Mouse (Mus musculus) CH12.LX (cell line): ENCODE results near the gene Rhbdf2. TPM values are rescaled to one million over a fixed set of nuclear protein-coding genes. Genes with fewer than 3 reads are reported as not detected.

ENCODE experiments used
- DNase-seq: peaks from one replicate; pipeline ENCODE4 v3.0.0-alpha.2; 2013; ENCODE audit errors: extremely low read depth
- H3K27ac ChIP-seq: 2 replicates; pipeline ENCODE4 v1.5.1; 2012; ENCODE audit warnings: low read depth, mild to moderate bottlenecking, control low read depth, moderate library complexity; ENCODE audit not compliant: insufficient read depth
- H3K27me3 ChIP-seq: replicated peaks from 2 replicates; pipeline ENCODE3; 2012; ENCODE audit warnings: inconsistent platforms
- H3K36me3 ChIP-seq, 2 experiments: replicated peaks in 1 of 2; 2 replicates each; pipeline versions ENCODE3 to v1.6.1; 2012; ENCODE audit warnings: inconsistent platforms in 1 of 2, low read length in 1 of 2, mild to moderate bottlenecking in 1 of 2, mixed read lengths in 1 of 2, moderate library complexity in 1 of 2; ENCODE audit not compliant: control insufficient read depth in 1 of 2, insufficient read depth in 1 of 2
- H3K4me1 ChIP-seq, 2 experiments: 2 replicates each; pipeline ENCODE4 v1.6.1; 2012; ENCODE audit warnings: inconsistent platforms in 1 of 2, moderate library complexity in 1 of 2; ENCODE audit not compliant: insufficient read depth in 2 of 2, control insufficient read depth in 1 of 2
- H3K4me2 ChIP-seq: 2 replicates; pipeline ENCODE4 v1.6.1; 2012; ENCODE audit warnings: low read depth, mild to moderate bottlenecking, control low read depth; ENCODE audit not compliant: poor library complexity, insufficient read depth, severe bottlenecking
- H3K4me3 ChIP-seq, 3 experiments: fragments of 150-350 bp in 1 of 3; sonication (generic) in 1 of 3; replicated peaks in 1 of 3; 2 replicates each; pipeline versions ENCODE3 to v1.5.1; 2011 to 2012; ENCODE audit warnings: low read depth in 2 of 3, low read length in 2 of 3, mild to moderate bottlenecking in 2 of 3, moderate library complexity in 2 of 3, control low read depth in 1 of 3, improper control_type of control experiment in 1 of 3, inconsistent platforms in 1 of 3, mixed read lengths in 1 of 3; ENCODE audit not compliant: poor library complexity in 1 of 3
- H3K79me2 ChIP-seq: replicated peaks from 2 replicates; pipeline ENCODE4 v1.6.1; 2012; ENCODE audit warnings: mild to moderate bottlenecking, moderate library complexity; ENCODE audit not compliant: control insufficient read depth, poor library complexity, insufficient read depth, severe bottlenecking; ENCODE audit errors: extremely low read depth
- H3K9ac ChIP-seq: 2 replicates; pipeline ENCODE4 v1.6.1; 2012; ENCODE audit warnings: low read depth, mild to moderate bottlenecking, control low read depth, moderate library complexity; ENCODE audit not compliant: insufficient read depth
- H3K9me3 ChIP-seq: replicated peaks from 2 replicates; pipeline ENCODE3; 2012; ENCODE audit warnings: low read length, inconsistent platforms, mixed read lengths
- CHD1 ChIP-seq: IDR thresholded peaks from 2 replicates; pipeline ENCODE4 v1.6.1; 2012; ENCODE audit warnings: low read depth, low read length, improper control_type of control experiment, inconsistent platforms
- CHD2 ChIP-seq: IDR thresholded peaks from 2 replicates; pipeline ENCODE4 v1.6.1; 2011; ENCODE audit warnings: low read length, improper control_type of control experiment
- E2F4 ChIP-seq: IDR thresholded peaks from 2 replicates; pipeline ENCODE4 v1.6.1; 2011; ENCODE audit warnings: low read depth, low read length, improper control_type of control experiment; ENCODE audit not compliant: insufficient replicate concordance
- ELF1 ChIP-seq: IDR thresholded peaks from 2 replicates; pipeline ENCODE4 v1.6.1; 2014; ENCODE audit warnings: low read depth, mild to moderate bottlenecking, inconsistent platforms, low read length, improper control_type of control experiment
- EP300 ChIP-seq: IDR thresholded peaks from 2 replicates; pipeline ENCODE4 v1.6.1; 2011; ENCODE audit warnings: low read length, improper control_type of control experiment
- GABPA ChIP-seq: IDR thresholded peaks from 2 replicates; pipeline ENCODE4 v1.6.1; 2012; ENCODE audit warnings: low read depth, low read length, improper control_type of control experiment, inconsistent platforms; ENCODE audit not compliant: insufficient replicate concordance
- JUN ChIP-seq: IDR thresholded peaks from 2 replicates; pipeline ENCODE4 v1.6.1; 2011; ENCODE audit warnings: low read depth, mild to moderate bottlenecking, low read length, improper control_type of control experiment, moderate library complexity; ENCODE audit not compliant: insufficient read depth
- JUND ChIP-seq: conservative IDR thresholded peaks from 2 replicates; pipeline ENCODE4 v1.6.1; 2011; ENCODE audit warnings: low read depth, low read length, improper control_type of control experiment
- KAT2A ChIP-seq: IDR thresholded peaks from 2 replicates; pipeline ENCODE4 v1.6.1; 2012; ENCODE audit warnings: low read length, improper control_type of control experiment, inconsistent platforms; ENCODE audit not compliant: insufficient replicate concordance
- MAFK ChIP-seq: IDR thresholded peaks from 2 replicates; pipeline ENCODE4 v1.6.1; 2011; ENCODE audit warnings: low read length, improper control_type of control experiment; ENCODE audit not compliant: insufficient replicate concordance
- MAX ChIP-seq: IDR thresholded peaks from 2 replicates; pipeline ENCODE4 v1.6.1; 2011; ENCODE audit warnings: low read length, improper control_type of control experiment
- NRF1 ChIP-seq: IDR thresholded peaks from 2 replicates; pipeline ENCODE4 v1.6.1; 2014; ENCODE audit warnings: low read depth, mild to moderate bottlenecking, inconsistent platforms, low read length, improper control_type of control experiment, moderate library complexity
- RAD21 ChIP-seq: IDR thresholded peaks from 2 replicates; pipeline ENCODE4 v1.6.1; 2011; ENCODE audit warnings: low read depth, mild to moderate bottlenecking, low read length, improper control_type of control experiment, moderate library complexity
- RCOR1 ChIP-seq: conservative IDR thresholded peaks from 2 replicates; pipeline ENCODE4 v1.6.1; 2012; ENCODE audit warnings: low read depth, mild to moderate bottlenecking, inconsistent platforms, low read length, improper control_type of control experiment
- USF1 ChIP-seq: IDR thresholded peaks from 2 replicates; pipeline ENCODE4 v1.6.1; 2014; ENCODE audit warnings: low read depth, mild to moderate bottlenecking, inconsistent platforms, low read length, improper control_type of control experiment
- USF2 ChIP-seq: conservative IDR thresholded peaks from 2 replicates; pipeline ENCODE4 v1.6.1; 2011; ENCODE audit warnings: low read depth, low read length, improper control_type of control experiment
- ZC3H11A ChIP-seq: IDR thresholded peaks from 2 replicates; pipeline ENCODE4 v1.6.1; 2012; ENCODE audit warnings: low read depth, mild to moderate bottlenecking, inconsistent platforms, low read length, improper control_type of control experiment
- ZKSCAN1 ChIP-seq: IDR thresholded peaks from 2 replicates; pipeline ENCODE4 v1.6.1; 2012; ENCODE audit warnings: low read depth, inconsistent platforms, low read length, improper control_type of control experiment, borderline replicate concordance
- ZNF384 ChIP-seq: IDR thresholded peaks from 2 replicates; pipeline ENCODE4 v1.6.1; 2012; ENCODE audit warnings: low read depth, low read length, improper control_type of control experiment, inconsistent platforms
- dilution Hi-C: fragments of 300-500 bp; cut with MboI; formaldehyde crosslinking; loops from 2 replicates; pipeline ENCODE4 v1.14.3; 2020; ENCODE audit warnings: low sequenced_read_pairs; ENCODE audit not compliant: extremely low pct_unique_long_range_greater_than_20kb, extremely low pct_ligation_motif_present
- in situ Hi-C: fragments of 300-500 bp; cut with MboI; formaldehyde crosslinking; loops from 3 replicates; pipeline ENCODE4 v1.14.3; 2019; ENCODE audit warnings: low sequenced_read_pairs, low pct_ligation_motif_present, low pct_unique_long_range_greater_than_20kb, mixed read lengths
- polyA plus RNA-seq: library from polyadenylated mRNA; unstranded; fragments of >175 nt; gene quantifications from 2 replicates; pipeline ENCODE4 v1.2.1, GENCODE M21; 2012; ENCODE audit warnings: low read depth; ENCODE audit not compliant: insufficient read length
- total RNA-seq, 2 experiments: library from RNA; depleted of rRNA; stranded (reverse); fragments of 300-350 nt in 1 of 2; fragments of >200 nt in 1 of 2; gene quantifications; 2 replicates each; pipeline ENCODE4 v1.2.3; 2012 to 2014

Rhbdf2 gene
- total and polyA plus RNA-seq, 3 experiments, result 3.1 to 14.7 (median 12.1) TPM

- Histone ChIP-seq H3K27ac (no peak overlapping the region), H3K4me1 (peaks cover 3 to 24% of the 10 kb centered on the region in 2 experiments; a peak in 3 of 4 replicates), H3K9me3 (no peaks in the 10 kb centered on the region), H3K9ac (no peak overlapping the region), H3K36me3 (no peaks in the 10 kb centered on the region), H3K4me3 (no peak overlapping the region), H3K4me2 (no peak overlapping the region), H3K27me3 (peaks cover 69% of the 10 kb centered on the region), H3K79me2 (no peaks in the 10 kb centered on the region)
- in situ Hi-C loops, result loop anchor here (10.0 kb wide), 1 partner anchor 406 kb away; no protein-coding TSS in a partner anchor
- TF ChIP-seq RCOR1, result no peak
- no peak for TF ChIP-seq ZNF384
- TF ChIP-seq NRF1, result no peak
- TF ChIP-seq E2F4, result no peak
- TF ChIP-seq GABPA, result no peak
- no peak for TF ChIP-seq MAFK
- TF ChIP-seq JUN, result no peak
- no peak for TF ChIP-seq CHD2
- TF ChIP-seq USF1, result no peak
- no peak for TF ChIP-seq ELF1
- no peak for TF ChIP-seq JUND
- TF ChIP-seq KAT2A, result no peak
- no peak for TF ChIP-seq ZC3H11A
- no peak for TF ChIP-seq MAX
- TF ChIP-seq USF2, result no peak
- TF ChIP-seq RAD21, result no peak
- no peak for TF ChIP-seq ZKSCAN1
- DNase-seq, result no peak
- dilution Hi-C loops, result no loop called here
These were observed 22.2 kb upstream of the Rhbdf2 start for GRCm38 (mm10) chr11:116648976-116649375.

GRCm38 (mm10) chr11:116648213-116648921 lies 21.5 kb upstream of the Rhbdf2 start:
- no peaks in the 10 kb centered on the region for H3K36me3 ChIP-seq
- peaks cover 65% of the 10 kb centered on the region for H3K27me3 ChIP-seq
- no peak overlapping the region for H3K4me3 ChIP-seq
- H3K4me2 ChIP-seq, result no peak overlapping the region
- H3K9ac ChIP-seq, result no peak overlapping the region
- in situ Hi-C loops (loop anchor here (10.0 kb wide), 1 partner anchor 406 kb away; no protein-coding TSS in a partner anchor), dilution Hi-C loops (no loop called here)
- TF ChIP-seq CHD1 (no peak), EP300 (no peak), JUND (no peak)
- no peaks in the 10 kb centered on the region for H3K9me3 ChIP-seq
- no peak for DNase-seq
- H3K4me1 ChIP-seq, result peaks cover 0 to 30% of the 10 kb centered on the region in 2 experiments; a peak in 3 of 4 replicates
- H3K27ac ChIP-seq, result no peak overlapping the region
- no peaks in the 10 kb centered on the region for H3K79me2 ChIP-seq
